Comparison of ENCODE assay signal across 25 mouse cellular contexts in the genomic region with DNA sequence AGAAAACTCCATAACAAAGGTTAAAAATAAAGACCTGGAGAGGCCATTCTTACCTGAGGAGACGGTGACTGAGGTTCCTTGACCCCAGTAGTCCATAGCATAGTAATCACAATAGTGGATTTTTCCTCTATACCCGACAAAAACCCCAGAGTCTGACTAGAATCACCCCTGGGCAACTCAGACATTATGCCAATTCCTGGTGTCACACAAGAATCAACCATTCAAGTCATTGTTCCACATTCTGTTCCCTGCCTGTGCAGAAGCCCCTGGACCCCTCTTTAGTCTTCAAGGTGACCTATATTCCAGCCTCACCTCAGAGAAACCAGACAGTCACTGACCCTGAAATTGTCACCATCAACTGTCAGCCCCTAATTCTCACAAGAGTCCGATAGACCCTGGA.
DNase-seq lines count a peak whose midpoint lies in the region; ATAC-seq and TF ChIP-seq lines count a peak whose summit lies in the region.
"Had no signal": no experiment of that assay in that cellular context is flagged by ENCODE, and none has a peak within 500 bp of the region (broad histone marks: within the 10 kb centered on the region; RNA-seq: fewer than 3 reads in every experiment).

No protein-coding gene starts in this region.

- no peak for TF ChIP-seq POLR2A in CH12.LX (IDR thresholded peaks at IDR 0.05; ENCODE audit: low read depth, low read length)

- dilution Hi-C loops in CH12.LX (cut with MboI; ENCODE audit: extremely low pct_ligation_motif_present, extremely low pct_unique_long_range_greater_than_20kb, low sequenced_read_pairs): no loop called here

- intact Hi-C loops in gastrocnemius, postnatal 36 days (cut with DNase I): no loop called here

- no peaks in the 10 kb centered on the region for H3K27me3 ChIP-seq in liver, postnatal 0 days (ENCODE audit: insufficient read depth, low read length)
- no peaks in the 10 kb centered on the region for H3K27me3 ChIP-seq in liver, embryonic 12.5 days (replicated peaks)
- H3K27me3 ChIP-seq in CH12.LX (replicated peaks): no peaks in the 10 kb centered on the region
- H3K27me3 ChIP-seq in intestine, postnatal 0 days (replicated peaks; ENCODE audit: control insufficient read depth, insufficient read depth, low read length): no peaks in the 10 kb centered on the region
- H3K27me3 ChIP-seq: embryonic facial prominence, embryonic 13.5 days; forebrain, embryonic 12.5 days; forebrain, embryonic 15.5 days; hindbrain, embryonic 12.5 days; hindbrain, embryonic 15.5 days had no signal

- H3K4me2 ChIP-seq in liver, postnatal 0 days (ENCODE audit: low read depth, low read length): no peak overlapping the region
- H3K4me2 ChIP-seq in liver, embryonic 12.5 days: no peak overlapping the region
- H3K4me2 ChIP-seq in CH12.LX (ENCODE audit: insufficient read depth, low read depth, poor library complexity, severe bottlenecking): peak overlapping the region; percentile 4; the same call in 1 of the 2 replicates
- H3K4me2 ChIP-seq in intestine, postnatal 0 days (replicated peaks; ENCODE audit: low read depth): no peak overlapping the region
- H3K4me2 ChIP-seq: embryonic facial prominence, embryonic 13.5 days; forebrain, embryonic 12.5 days; forebrain, embryonic 15.5 days; heart, embryonic 11.5 days; hindbrain, embryonic 12.5 days; hindbrain, embryonic 15.5 days had no signal

- 69% methylated on average over 3 of the region's 3 CpGs for WGBS in liver, postnatal 0 days (ENCODE audit: insufficient replicate concordance)
- 57% methylated on average over 3 of the region's 3 CpGs for WGBS in liver, embryonic 12.5 days (ENCODE audit: insufficient replicate concordance)
- 70% methylated on average over 3 of the region's 3 CpGs for WGBS in intestine, postnatal 0 days

- peak overlapping the region; percentile 44 for H3K9ac ChIP-seq in liver, postnatal 0 days (replicated peaks)
- no peak overlapping the region for H3K9ac ChIP-seq in liver, embryonic 12.5 days
- peak overlapping the region; percentile 100 for H3K9ac ChIP-seq in CH12.LX (ENCODE audit: insufficient read depth, low read depth)
- H3K9ac ChIP-seq in intestine, postnatal 0 days (ENCODE audit: low read depth, low read length): no peak overlapping the region
- H3K9ac ChIP-seq: embryonic facial prominence, embryonic 13.5 days; forebrain, embryonic 12.5 days; forebrain, embryonic 15.5 days; hindbrain, embryonic 12.5 days; hindbrain, embryonic 15.5 days had no signal

- H3K27ac ChIP-seq in liver, postnatal 0 days (ENCODE audit: low read depth): peak overlapping the region; percentile 64
- H3K27ac ChIP-seq in liver, embryonic 12.5 days: no peak overlapping the region
- peak overlapping the region; percentile 98 for H3K27ac ChIP-seq in CH12.LX (ENCODE audit: insufficient read depth, low read depth)
- no peak overlapping the region for H3K27ac ChIP-seq in intestine, postnatal 0 days (ENCODE audit: low read depth, low read length)
- H3K27ac ChIP-seq: embryonic facial prominence, embryonic 10.5 days; embryonic facial prominence, embryonic 13.5 days; forebrain, embryonic 12.5 days; forebrain, embryonic 15.5 days; hindbrain, embryonic 12.5 days; hindbrain, embryonic 15.5 days had no signal

- no peaks in the 10 kb centered on the region for H3K9me3 ChIP-seq in liver, postnatal 0 days (ENCODE audit: low read length)
- H3K9me3 ChIP-seq in liver, embryonic 12.5 days (replicated peaks): no peaks in the 10 kb centered on the region
- no peaks in the 10 kb centered on the region for H3K9me3 ChIP-seq in CH12.LX (replicated peaks; ENCODE audit: low read length)
- no peaks in the 10 kb centered on the region for H3K9me3 ChIP-seq in intestine, postnatal 0 days (ENCODE audit: control insufficient read depth)
- H3K9me3 ChIP-seq: hindbrain, embryonic 15.5 days had no signal

- TF ChIP-seq EP300 in liver, postnatal 0 days (IDR thresholded peaks at IDR 0.05; ENCODE audit: low read depth): no peak
- TF ChIP-seq EP300 in CH12.LX (IDR thresholded peaks at IDR 0.05; ENCODE audit: low read length): no peak

- no peaks in the 10 kb centered on the region for H3K36me3 ChIP-seq in liver, postnatal 0 days (replicated peaks; ENCODE audit: insufficient read depth, low read length)
- no peaks in the 10 kb centered on the region for H3K36me3 ChIP-seq in liver, embryonic 12.5 days
- H3K36me3 ChIP-seq in CH12.LX (replicated peaks in 1 of 2; ENCODE audit: control insufficient read depth in 1 of 2, insufficient read depth in 1 of 2, low read length in 1 of 2): peaks cover 27 to 38% of the 10 kb centered on the region in 2 experiments
- H3K36me3 ChIP-seq in intestine, postnatal 0 days (ENCODE audit: control insufficient read depth, insufficient read depth): no peaks in the 10 kb centered on the region
- H3K36me3 ChIP-seq: embryonic facial prominence, embryonic 10.5 days; embryonic facial prominence, embryonic 13.5 days; forebrain, embryonic 12.5 days; forebrain, embryonic 15.5 days; hindbrain, embryonic 12.5 days; hindbrain, embryonic 15.5 days had no signal

- H3K4me1 ChIP-seq in liver, postnatal 0 days (ENCODE audit: insufficient read depth): no peaks in the 10 kb centered on the region
- H3K4me1 ChIP-seq in liver, embryonic 12.5 days: no peaks in the 10 kb centered on the region
- no peaks in the 10 kb centered on the region for H3K4me1 ChIP-seq in CH12.LX (ENCODE audit: control insufficient read depth in 1 of 2, insufficient read depth in 2 of 2)
- H3K4me1 ChIP-seq in intestine, postnatal 0 days (replicated peaks; ENCODE audit: control insufficient read depth, insufficient read depth, low read length): no peaks in the 10 kb centered on the region
- H3K4me1 ChIP-seq: embryonic facial prominence, embryonic 10.5 days; embryonic facial prominence, embryonic 13.5 days; forebrain, embryonic 12.5 days; forebrain, embryonic 15.5 days; hindbrain, embryonic 12.5 days; hindbrain, embryonic 15.5 days had no signal

- no peak for TF ChIP-seq CTCF in liver, postnatal 0 days (IDR thresholded peaks at IDR 0.05; ENCODE audit: low read depth)
- no peak for TF ChIP-seq CTCF in CH12.LX (conservative IDR thresholded peaks at IDR 0.05 in 1 of 2, IDR thresholded peaks at IDR 0.05 in 1 of 2; ENCODE audit: low read depth in 2 of 2, low read length in 2 of 2)
- TF ChIP-seq CTCF in intestine, postnatal 0 days (IDR thresholded peaks at IDR 0.05; ENCODE audit: low read depth): no peak

- no peak for TF ChIP-seq RAD21 in CH12.LX (IDR thresholded peaks at IDR 0.05; ENCODE audit: low read depth, low read length)

- H3K4me3 ChIP-seq in liver, postnatal 0 days (ENCODE audit: low read depth, low read length): peak overlapping the region; percentile 37
- no peak overlapping the region for H3K4me3 ChIP-seq in liver, embryonic 12.5 days
- peak overlapping the region; percentile 64 to 81 (median 78) for H3K4me3 ChIP-seq in CH12.LX (replicated peaks in 1 of 3; ENCODE audit: low read depth in 2 of 3, low read length in 2 of 3, poor library complexity in 1 of 3)
- no peak overlapping the region for H3K4me3 ChIP-seq in intestine, postnatal 0 days (ENCODE audit: low read depth, low read length)
- H3K4me3 ChIP-seq: embryonic facial prominence, embryonic 10.5 days; embryonic facial prominence, embryonic 13.5 days; erythroblast, embryonic 14.5 days; forebrain, embryonic 12.5 days; forebrain, embryonic 15.5 days; hindbrain, embryonic 12.5 days; hindbrain, embryonic 15.5 days had no signal

- DNase-seq in liver, postnatal 0 days: no peak
- DNase-seq in CH12.LX (ENCODE audit: extremely low read depth): peak; percentile 35
- peak; percentile 49 for DNase-seq in induced T-regulatory cell, adult 2 months (ENCODE audit: low read depth)
- DNase-seq in adrenal gland, postnatal 36 days: no peak
- no peak for DNase-seq in gastrocnemius, postnatal 36 days
- DNase-seq: adrenal gland, adult 8-10 months; adrenal gland, postnatal 25 days; cerebellum, adult 11-12 months; cerebellum, adult 8-10 months; cerebellum, postnatal 10 days; cerebellum, postnatal 36 days; embryo, embryonic 11 days; gastrocnemius, postnatal 25 days had no signal

- no peak for ATAC-seq in liver, postnatal 0 days
- no peak for ATAC-seq in liver, embryonic 12.5 days
- no peak for ATAC-seq in intestine, postnatal 0 days
- ATAC-seq: activated CD4-positive, CD25-positive, alpha-beta regulatory T cell, adult 4 months; CD4-positive, CD25-positive, alpha-beta regulatory T cell, adult 4 months; forebrain, embryonic 15.5 days had no signal

- in situ Hi-C loops in CH12.LX (cut with MboI; ENCODE audit: low pct_ligation_motif_present, low pct_unique_long_range_greater_than_20kb, low sequenced_read_pairs): loop anchor here (25.0 kb wide), 2 partner anchors 166 to 1734 kb away; no protein-coding TSS in a partner anchor

- H3K79me2 ChIP-seq in CH12.LX (replicated peaks; ENCODE audit: control insufficient read depth, extremely low read depth, insufficient read depth, poor library complexity, severe bottlenecking): peaks cover 46% of the 10 kb centered on the region

TF ChIP-seq in CH12.LX, 34 proteins besides CTCF, POLR2A, EP300 and RAD21:
- TF ChIP-seq SIN3A (IDR thresholded peaks at IDR 0.05; ENCODE audit: low read length) (no peak), PAX5 (IDR thresholded peaks at IDR 0.05; ENCODE audit: low read length) (no peak), USF2 (conservative IDR thresholded peaks at IDR 0.05; ENCODE audit: low read depth, low read length) (0 out of 2 replicates have a peak, but pooled peaks have one; percentile 23)
TF ChIP-seq in CH12.LX: peak in this region for 1.

Comparison
In these comparisons a context has a peak if more than half of its experiments do, and no peak if none do; other contexts are left out.
1. H3K27ac ChIP-seq: peak in liver, postnatal 0 days (single experiment) and CH12.LX (single experiment); none in liver, embryonic 12.5 days (single experiment) and intestine, postnatal 0 days (single experiment).
2. H3K4me3 ChIP-seq: peak in liver, postnatal 0 days (single experiment) and CH12.LX (3 of 3); none in liver, embryonic 12.5 days (single experiment) and intestine, postnatal 0 days (single experiment).
3. H3K9ac ChIP-seq: peak in liver, postnatal 0 days (single experiment) and CH12.LX (single experiment); none in liver, embryonic 12.5 days (single experiment) and intestine, postnatal 0 days (single experiment).
4. DNase-seq: peak in CH12.LX (single experiment) and induced T-regulatory cell, adult 2 months (single experiment); none in liver, postnatal 0 days (single experiment), adrenal gland, postnatal 36 days (0 of 2) and gastrocnemius, postnatal 36 days (0 of 2).